Mouse (Mus musculus): ENCODE measurements at regions not wholly inside any gene's neighbourhood (a gene's known extent, or its start where the extent isn't known, plus 50 kb on each side); places are given as distances from the start of the nearest gene placed in this dataset.
A peak's percentile ranks its signal among the peaks of the same experiment; 100 is the strongest.

DNA sequence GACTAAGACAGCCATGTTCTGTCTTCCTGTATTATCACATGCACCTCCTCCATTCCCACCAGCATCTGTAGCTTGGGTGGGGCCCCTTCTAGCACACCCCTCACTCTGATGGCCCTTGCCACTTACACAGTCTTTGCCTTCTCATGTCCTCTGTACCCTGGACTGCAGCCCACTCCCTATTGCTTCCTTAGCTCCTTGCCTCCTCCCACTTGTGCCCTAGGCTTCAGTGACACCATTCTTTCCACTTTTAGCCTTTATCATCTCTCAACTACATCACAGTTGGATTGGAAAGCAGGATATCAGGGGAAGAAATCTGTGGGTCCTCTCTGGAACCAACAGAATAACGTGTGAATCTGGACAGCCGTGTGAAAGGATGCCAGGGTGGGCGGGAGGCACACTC lies 100.4 kb upstream of the Cops8 start:
- no peaks in the 10 kb centered on the region for H3K27me3 ChIP-seq (ENCODE audit: control insufficient read depth, insufficient read depth, low read length, poor library complexity, severe bottlenecking)
- no peak for DNase-seq (ENCODE audit: low read depth, low spot score)
- H3K36me3 ChIP-seq (ENCODE audit: control insufficient read depth, insufficient read depth, low read length, poor library complexity, severe bottlenecking), result no peaks in the 10 kb centered on the region

DNA sequence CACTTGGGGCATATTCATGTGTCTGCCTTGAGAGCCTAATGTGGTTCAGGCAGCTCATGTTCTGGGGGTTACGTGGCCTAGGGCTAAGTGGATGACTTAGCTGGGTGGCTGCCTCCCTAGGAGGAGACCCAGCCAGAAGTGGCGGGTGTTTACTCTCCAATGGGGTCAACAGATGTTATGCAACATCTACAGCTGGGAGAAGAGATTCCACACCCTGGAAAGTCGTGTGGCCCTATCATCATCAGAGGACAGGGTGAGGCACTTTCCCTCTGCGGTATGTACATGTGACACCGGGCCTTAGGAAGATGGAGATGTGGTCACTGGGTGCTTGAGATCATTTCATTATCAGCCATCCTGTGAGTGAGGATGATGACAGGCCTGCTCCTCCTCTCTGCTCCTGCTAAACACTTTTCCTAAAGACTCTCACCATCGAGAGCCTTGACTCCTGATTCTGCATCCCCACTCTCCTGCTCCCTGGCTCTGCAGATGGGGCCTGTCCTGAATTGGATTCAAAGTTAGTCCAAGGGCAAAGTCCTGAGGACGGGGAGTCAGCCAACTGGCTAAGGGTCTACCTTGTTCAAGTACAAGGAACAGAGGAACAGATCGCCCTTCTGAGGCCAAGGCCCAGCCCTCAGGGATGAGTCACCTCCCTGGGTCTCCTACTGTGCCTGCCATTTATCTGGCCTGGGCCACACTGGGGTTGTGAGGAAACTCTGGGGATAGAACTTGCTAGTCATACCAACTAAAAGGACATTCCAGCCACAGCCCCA lies 99.8 kb upstream of the Cops8 start:
- Histone ChIP-seq H3K27me3 (ENCODE audit: control insufficient read depth, insufficient read depth, low read length, poor library complexity, severe bottlenecking) (no peaks in the 10 kb centered on the region), H3K36me3 (ENCODE audit: control insufficient read depth, insufficient read depth, low read length, poor library complexity, severe bottlenecking) (no peaks in the 10 kb centered on the region)
- DNase-seq (ENCODE audit: low read depth, low spot score), result no peak

GRCm38 (mm10) chr1:90504583-90505080 lies 98.1 kb upstream of the Cops8 start:
- DNase-seq (ENCODE audit: low read depth, low spot score), result no peak
- Histone ChIP-seq H3K27me3 (ENCODE audit: control insufficient read depth, insufficient read depth, low read length, poor library complexity, severe bottlenecking) (no peaks in the 10 kb centered on the region), H3K36me3 (ENCODE audit: control insufficient read depth, insufficient read depth, low read length, poor library complexity, severe bottlenecking) (no peaks in the 10 kb centered on the region)

GRCm38 (mm10) chr1:90505599-90505998 lies 97.2 kb upstream of the Cops8 start:
- DNase-seq (ENCODE audit: low read depth, low spot score), result peak; percentile 36
- no peaks in the 10 kb centered on the region for H3K36me3 ChIP-seq (ENCODE audit: control insufficient read depth, insufficient read depth, low read length, poor library complexity, severe bottlenecking)
- no peaks in the 10 kb centered on the region for H3K27me3 ChIP-seq (ENCODE audit: control insufficient read depth, insufficient read depth, low read length, poor library complexity, severe bottlenecking)

- DNase-seq (ENCODE audit: low read depth, low spot score), result no peak
- Histone ChIP-seq H3K27me3 (ENCODE audit: control insufficient read depth, insufficient read depth, low read length, poor library complexity, severe bottlenecking) (no peaks in the 10 kb centered on the region), H3K36me3 (ENCODE audit: control insufficient read depth, insufficient read depth, low read length, poor library complexity, severe bottlenecking) (no peaks in the 10 kb centered on the region)
Measured at GRCm38 (mm10) chr1:90506582-90506981, 96.2 kb upstream of the Cops8 start.

- H3K36me3 ChIP-seq (ENCODE audit: control insufficient read depth, insufficient read depth, low read length, poor library complexity, severe bottlenecking), result no peaks in the 10 kb centered on the region
- no peaks in the 10 kb centered on the region for H3K27me3 ChIP-seq (ENCODE audit: control insufficient read depth, insufficient read depth, low read length, poor library complexity, severe bottlenecking)
- no peak for DNase-seq (ENCODE audit: low read depth, low spot score)
Measured at GRCm38 (mm10) chr1:90509371-90509770, 93.4 kb upstream of the Cops8 start.

GRCm38 (mm10) chr1:90513442-90514070 lies 89.2 kb upstream of the Cops8 start:
- DNase-seq (ENCODE audit: low read depth, low spot score), result no peak
- Histone ChIP-seq H3K27me3 (ENCODE audit: control insufficient read depth, insufficient read depth, low read length, poor library complexity, severe bottlenecking) (no peaks in the 10 kb centered on the region), H3K36me3 (ENCODE audit: control insufficient read depth, insufficient read depth, low read length, poor library complexity, severe bottlenecking) (no peaks in the 10 kb centered on the region)

GRCm38 (mm10) chr1:90514176-90514575 lies 88.6 kb upstream of the Cops8 start:
- no peak for DNase-seq (ENCODE audit: low read depth, low spot score)
- H3K27me3 ChIP-seq (ENCODE audit: control insufficient read depth, insufficient read depth, low read length, poor library complexity, severe bottlenecking), result no peaks in the 10 kb centered on the region
- no peaks in the 10 kb centered on the region for H3K36me3 ChIP-seq (ENCODE audit: control insufficient read depth, insufficient read depth, low read length, poor library complexity, severe bottlenecking)

DNA sequence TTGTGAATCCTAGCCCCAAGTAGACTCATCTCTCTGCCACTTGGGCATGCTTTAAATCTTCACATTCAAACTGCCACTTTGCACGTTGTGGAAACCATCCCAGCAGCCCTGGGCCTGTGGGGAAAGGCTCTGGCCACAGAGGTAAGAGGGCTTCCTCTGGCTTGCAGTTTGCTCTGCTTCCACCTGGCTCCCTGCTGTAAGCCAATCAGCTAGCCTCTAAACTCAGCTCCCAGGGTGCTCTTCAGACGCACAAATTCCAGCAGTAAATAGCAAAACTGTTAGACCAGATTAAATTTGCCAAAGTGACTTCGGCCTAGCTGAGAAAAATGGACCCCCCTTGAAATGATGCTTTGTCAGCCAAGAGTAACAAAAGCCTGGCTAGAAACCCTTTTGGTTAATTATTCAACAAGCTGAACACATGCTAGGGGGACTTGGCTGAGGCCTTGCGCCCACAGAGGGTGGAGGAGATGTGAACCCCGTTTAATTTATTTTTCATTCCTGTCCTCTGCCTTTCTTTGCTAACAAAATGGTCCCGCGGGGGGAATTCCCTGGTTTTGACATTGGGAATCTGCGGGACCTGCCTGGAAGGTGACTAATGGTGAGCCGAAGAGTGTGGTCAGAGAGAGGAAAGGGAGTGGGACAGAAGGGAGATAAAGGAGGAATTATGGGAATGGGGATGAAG lies 84.1 kb upstream of the Cops8 start:
- H3K27me3 ChIP-seq (ENCODE audit: control insufficient read depth, insufficient read depth, low read length, poor library complexity, severe bottlenecking), result no peaks in the 10 kb centered on the region
- no peak for DNase-seq (ENCODE audit: low read depth, low spot score)
- no peaks in the 10 kb centered on the region for H3K36me3 ChIP-seq (ENCODE audit: control insufficient read depth, insufficient read depth, low read length, poor library complexity, severe bottlenecking)

DNA sequence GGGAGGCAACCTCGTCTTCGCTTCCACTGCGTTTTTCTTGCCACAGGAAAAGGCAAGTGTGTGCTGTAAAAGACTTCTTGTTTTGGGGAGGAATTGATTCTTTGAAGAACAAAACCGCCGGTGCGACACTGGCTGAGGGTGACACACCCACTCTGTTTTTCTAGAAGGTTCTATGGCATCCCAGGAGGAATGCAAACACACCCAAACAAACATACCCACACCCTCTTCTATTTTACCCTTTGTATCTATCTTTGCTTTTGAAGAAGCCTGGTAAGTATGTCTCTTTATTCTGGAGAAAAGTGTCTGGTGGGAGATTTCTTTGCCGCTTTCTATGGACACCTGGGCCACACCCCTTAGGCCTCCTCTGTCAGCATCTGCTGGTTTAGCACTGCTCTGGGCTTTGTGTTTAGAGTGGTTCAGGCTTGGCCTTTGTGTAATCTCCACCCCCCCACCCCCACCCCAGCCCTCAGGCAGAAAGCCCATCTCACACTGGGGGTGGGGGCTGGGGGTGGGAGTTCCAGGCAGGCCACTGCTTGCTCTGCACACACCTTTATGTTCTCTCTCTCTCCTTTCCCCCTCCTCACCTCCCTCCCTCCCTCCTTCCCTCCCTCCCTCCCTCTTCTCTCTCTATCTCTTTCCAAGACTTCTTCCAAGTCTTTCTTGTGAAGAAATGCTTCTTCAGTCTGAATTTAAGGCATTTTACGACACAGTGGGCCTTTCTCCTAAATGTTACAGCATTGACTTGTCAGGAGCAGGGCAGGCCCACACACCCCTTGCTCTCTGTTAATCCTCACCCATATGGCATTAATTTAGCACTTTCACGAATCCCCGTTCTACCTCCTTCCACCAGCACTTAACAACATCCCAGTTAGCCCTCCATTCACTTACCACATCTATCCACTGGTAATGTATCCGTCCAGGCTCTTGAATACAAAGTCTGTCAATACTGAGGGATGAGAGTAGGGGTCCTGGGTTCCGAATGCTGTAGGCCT lies 83.2 kb upstream of the Cops8 start:
- no peak for DNase-seq (ENCODE audit: low read depth, low spot score)
- Histone ChIP-seq H3K36me3 (ENCODE audit: control insufficient read depth, insufficient read depth, low read length, poor library complexity, severe bottlenecking) (no peaks in the 10 kb centered on the region), H3K27me3 (ENCODE audit: control insufficient read depth, insufficient read depth, low read length, poor library complexity, severe bottlenecking) (no peaks in the 10 kb centered on the region)

DNA sequence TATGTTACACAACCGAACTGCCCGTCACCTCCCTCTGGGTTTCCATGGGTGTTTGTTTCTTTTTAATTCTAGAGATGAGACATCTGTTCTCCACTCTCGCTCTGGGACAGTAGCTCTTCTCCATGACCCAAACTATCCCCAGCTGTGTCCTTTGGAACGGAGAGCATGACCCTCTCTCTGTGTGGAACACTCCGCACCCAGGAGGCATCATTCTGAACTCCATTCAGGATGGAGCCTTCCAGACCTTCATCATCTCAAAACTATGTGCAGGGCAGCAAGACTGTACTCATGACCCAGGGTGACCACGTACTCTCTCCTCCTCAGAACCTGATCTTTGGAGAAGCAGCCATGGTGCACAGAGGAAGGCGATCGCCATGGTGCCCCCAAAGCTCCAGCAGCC lies 80.5 kb upstream of the Cops8 start:
- H3K27me3 ChIP-seq (ENCODE audit: control insufficient read depth, insufficient read depth, low read length, poor library complexity, severe bottlenecking), result no peaks in the 10 kb centered on the region
- no peak for DNase-seq (ENCODE audit: low read depth, low spot score)

GRCm38 (mm10) chr1:90524641-90525220 lies 78.0 kb upstream of the Cops8 start:
- Histone ChIP-seq H3K27me3 (ENCODE audit: control insufficient read depth, insufficient read depth, low read length, poor library complexity, severe bottlenecking) (no peaks in the 10 kb centered on the region), H3K36me3 (ENCODE audit: control insufficient read depth, insufficient read depth, low read length, poor library complexity, severe bottlenecking) (no peaks in the 10 kb centered on the region)
- no peak for DNase-seq (ENCODE audit: low read depth, low spot score)

More for the DNA sequence above, 80.5 kb upstream of the Cops8 start:
- H3K36me3 ChIP-seq (ENCODE audit: control insufficient read depth, insufficient read depth, low read length, poor library complexity, severe bottlenecking), result no peaks in the 10 kb centered on the region

DNA sequence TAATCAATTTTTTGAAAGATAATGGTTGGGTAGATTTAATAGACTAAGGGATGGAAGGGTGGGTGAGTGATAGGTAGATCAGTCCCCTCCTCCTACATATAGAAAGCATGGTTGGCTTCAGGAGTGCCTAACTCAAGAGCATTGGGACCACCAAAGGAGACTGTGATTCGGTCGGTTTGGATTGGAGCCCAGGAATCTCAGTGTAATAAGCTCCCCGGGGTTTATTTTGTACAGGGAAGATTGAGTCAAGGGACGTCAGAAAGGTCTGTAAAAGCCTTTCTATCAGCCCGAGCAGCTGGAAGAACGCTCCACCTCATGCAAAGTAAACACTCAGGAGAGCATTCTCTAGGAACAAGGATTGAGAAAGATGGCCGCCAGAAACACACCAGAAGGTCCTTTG lies 76.5 kb upstream of the Cops8 start:
- no peak for DNase-seq (ENCODE audit: low read depth, low spot score)
- no peaks in the 10 kb centered on the region for H3K27me3 ChIP-seq (ENCODE audit: control insufficient read depth, insufficient read depth, low read length, poor library complexity, severe bottlenecking)
- H3K36me3 ChIP-seq (ENCODE audit: control insufficient read depth, insufficient read depth, low read length, poor library complexity, severe bottlenecking), result no peaks in the 10 kb centered on the region
